Mouse (Mus musculus): ENCODE measurements around the gene Krt16. TPM values are rescaled to one million over a fixed set of nuclear protein-coding genes. Genes with fewer than 3 reads are reported as not detected.
"Not testable (repeated sequence)": the region's sequence is repeated elsewhere in the genome, so short reads cannot be mapped to it uniquely, and the experiment has no call there.

Krt16 gene
- polyA plus RNA-seq, 1 experiment = 0.21 TPM

- TF ChIP-seq MAX (IDR thresholded peaks at IDR 0.05) = no peak
- no peak for TF ChIP-seq MYOG (IDR thresholded peaks at IDR 0.05; ENCODE audit: control insufficient read depth, extremely low read depth, insufficient read length)
- TF ChIP-seq MYOD1 (IDR thresholded peaks at IDR 0.05; ENCODE audit: control insufficient read depth, insufficient read length, low read depth) = no peak
- TF ChIP-seq CEBPB (IDR thresholded peaks at IDR 0.05; ENCODE audit: low read depth) = no peak
- no peak for TF ChIP-seq CTCF (IDR thresholded peaks at IDR 0.05; ENCODE audit: control insufficient read depth, insufficient read depth, insufficient read length)
- no peak for TF ChIP-seq USF1 (IDR thresholded peaks at IDR 0.05; ENCODE audit: low read depth)
- no peak for TF ChIP-seq FOSL1 (IDR thresholded peaks at IDR 0.05; ENCODE audit: insufficient read depth, low read length, poor library complexity, severe bottlenecking)
- H3K79me2 ChIP-seq (ENCODE audit: control insufficient read depth, insufficient read depth) = no peaks in the 10 kb centered on the region
- H3K79me3 ChIP-seq (ENCODE audit: low read depth) = no peaks in the 10 kb centered on the region
- no peak overlapping the region for H3ac ChIP-seq (ENCODE audit: control insufficient read depth, insufficient read length, low read depth)
- no peak overlapping the region for H3K4me3 ChIP-seq (ENCODE audit: insufficient read depth, poor library complexity, severe bottlenecking)
- H3K27me3 ChIP-seq (ENCODE audit: control insufficient read depth, insufficient read depth, insufficient read length) = peaks cover 3% of the 10 kb centered on the region
- no peaks in the 10 kb centered on the region for H3K36me3 ChIP-seq (ENCODE audit: control insufficient read depth, insufficient read depth)
These were observed 6.8 kb upstream of the Krt16 start for GRCm38 (mm10) chr11:100255514-100255913.

GRCm38 (mm10) chr11:100254360-100255090 lies 5.8 kb upstream of the Krt16 start:
- TF ChIP-seq CEBPB (IDR thresholded peaks at IDR 0.05; ENCODE audit: low read depth) (peak; percentile 48), CTCF (IDR thresholded peaks at IDR 0.05; ENCODE audit: control insufficient read depth, insufficient read depth, insufficient read length) (no peak)
- Histone ChIP-seq H3K36me3 (ENCODE audit: control insufficient read depth, insufficient read depth) (no peaks in the 10 kb centered on the region), H3K4me3 (ENCODE audit: insufficient read depth, poor library complexity, severe bottlenecking) (no peak overlapping the region), H3K79me3 (ENCODE audit: low read depth) (no peaks in the 10 kb centered on the region), H3K27me3 (ENCODE audit: control insufficient read depth, insufficient read depth, insufficient read length) (peaks cover 3% of the 10 kb centered on the region), H3ac (ENCODE audit: control insufficient read depth, insufficient read length, low read depth) (no peak overlapping the region), H3K79me2 (ENCODE audit: control insufficient read depth, insufficient read depth) (no peaks in the 10 kb centered on the region)

GRCm38 (mm10) chr11:100246471-100246870 lies 2.2 kb downstream of the Krt16 start:
- H3K36me3 ChIP-seq (ENCODE audit: control insufficient read depth, insufficient read depth); H3K27me3 ChIP-seq (ENCODE audit: control insufficient read depth, insufficient read depth, insufficient read length); H3K79me3 ChIP-seq (ENCODE audit: low read depth); H3K4me3 ChIP-seq (ENCODE audit: insufficient read depth, poor library complexity, severe bottlenecking); H3ac ChIP-seq (ENCODE audit: control insufficient read depth, insufficient read length, low read depth); H3K79me2 ChIP-seq (ENCODE audit: control insufficient read depth, insufficient read depth): not testable (repeated sequence)

GRCm38 (mm10) chr11:100240272-100240671 lies 8.4 kb downstream of the Krt16 start:
- not testable (repeated sequence) for H3K4me3 ChIP-seq (ENCODE audit: insufficient read depth, poor library complexity, severe bottlenecking); H3K27me3 ChIP-seq (ENCODE audit: control insufficient read depth, insufficient read depth, insufficient read length); H3K36me3 ChIP-seq (ENCODE audit: control insufficient read depth, insufficient read depth); H3ac ChIP-seq (ENCODE audit: control insufficient read depth, insufficient read length, low read depth); H3K79me3 ChIP-seq (ENCODE audit: low read depth); H3K79me2 ChIP-seq (ENCODE audit: control insufficient read depth, insufficient read depth)

GRCm38 (mm10) chr11:100221741-100222140 lies 27.0 kb downstream of the Krt16 start:
- Histone ChIP-seq H3ac (ENCODE audit: control insufficient read depth, insufficient read length, low read depth) (no peak overlapping the region), H3K79me3 (ENCODE audit: low read depth) (no peaks in the 10 kb centered on the region), H3K79me2 (ENCODE audit: control insufficient read depth, insufficient read depth) (no peaks in the 10 kb centered on the region), H3K27me3 (ENCODE audit: control insufficient read depth, insufficient read depth, insufficient read length) (no peaks in the 10 kb centered on the region), H3K36me3 (ENCODE audit: control insufficient read depth, insufficient read depth) (no peaks in the 10 kb centered on the region), H3K4me3 (ENCODE audit: insufficient read depth, poor library complexity, severe bottlenecking) (no peak overlapping the region)
- TF ChIP-seq MYOD1 (IDR thresholded peaks at IDR 0.05; ENCODE audit: control insufficient read depth, insufficient read length, low read depth) (no peak), CEBPB (IDR thresholded peaks at IDR 0.05; ENCODE audit: low read depth) (peak; percentile 71)

- Histone ChIP-seq H3K79me3 (ENCODE audit: low read depth) (no peaks in the 10 kb centered on the region), H3K36me3 (ENCODE audit: control insufficient read depth, insufficient read depth) (no peaks in the 10 kb centered on the region), H3ac (ENCODE audit: control insufficient read depth, insufficient read length, low read depth) (no peak overlapping the region), H3K79me2 (ENCODE audit: control insufficient read depth, insufficient read depth) (no peaks in the 10 kb centered on the region), H3K4me3 (ENCODE audit: insufficient read depth, poor library complexity, severe bottlenecking) (no peak overlapping the region), H3K27me3 (ENCODE audit: control insufficient read depth, insufficient read depth, insufficient read length) (no peaks in the 10 kb centered on the region)
- TF ChIP-seq MAX (IDR thresholded peaks at IDR 0.05) (no peak), USF1 (IDR thresholded peaks at IDR 0.05; ENCODE audit: low read depth) (no peak)
These were observed 29.4 kb downstream of the Krt16 start for GRCm38 (mm10) chr11:100219304-100219703.

GRCm38 (mm10) chr11:100208542-100208941 lies 40.2 kb downstream of the Krt16 start:
- peaks cover 10% of the 10 kb centered on the region for H3K79me2 ChIP-seq (ENCODE audit: control insufficient read depth, insufficient read depth)
- no peaks in the 10 kb centered on the region for H3K79me3 ChIP-seq (ENCODE audit: low read depth)
- no peak overlapping the region for H3ac ChIP-seq (ENCODE audit: control insufficient read depth, insufficient read length, low read depth)
- H3K27me3 ChIP-seq (ENCODE audit: control insufficient read depth, insufficient read depth, insufficient read length) = no peaks in the 10 kb centered on the region
- TF ChIP-seq FOSL1 (IDR thresholded peaks at IDR 0.05; ENCODE audit: insufficient read depth, low read length, poor library complexity, severe bottlenecking) (no peak), CEBPB (IDR thresholded peaks at IDR 0.05; ENCODE audit: low read depth) (no peak), MYOD1 (IDR thresholded peaks at IDR 0.05; ENCODE audit: control insufficient read depth, insufficient read length, low read depth) (no peak), CTCF (IDR thresholded peaks at IDR 0.05; ENCODE audit: control insufficient read depth, insufficient read depth, insufficient read length) (no peak), MAX (IDR thresholded peaks at IDR 0.05) (no peak), USF1 (IDR thresholded peaks at IDR 0.05; ENCODE audit: low read depth) (no peak), MYOG (IDR thresholded peaks at IDR 0.05; ENCODE audit: control insufficient read depth, extremely low read depth, insufficient read length) (no peak)
- H3K36me3 ChIP-seq (ENCODE audit: control insufficient read depth, insufficient read depth) = peaks cover 10% of the 10 kb centered on the region
- no peak overlapping the region for H3K4me3 ChIP-seq (ENCODE audit: insufficient read depth, poor library complexity, severe bottlenecking)

Data from C2C12 (cell line).